Mouse (Mus musculus): Measurements from ENCODE around the gene Sox5.

The Sox5 gene

DNA sequence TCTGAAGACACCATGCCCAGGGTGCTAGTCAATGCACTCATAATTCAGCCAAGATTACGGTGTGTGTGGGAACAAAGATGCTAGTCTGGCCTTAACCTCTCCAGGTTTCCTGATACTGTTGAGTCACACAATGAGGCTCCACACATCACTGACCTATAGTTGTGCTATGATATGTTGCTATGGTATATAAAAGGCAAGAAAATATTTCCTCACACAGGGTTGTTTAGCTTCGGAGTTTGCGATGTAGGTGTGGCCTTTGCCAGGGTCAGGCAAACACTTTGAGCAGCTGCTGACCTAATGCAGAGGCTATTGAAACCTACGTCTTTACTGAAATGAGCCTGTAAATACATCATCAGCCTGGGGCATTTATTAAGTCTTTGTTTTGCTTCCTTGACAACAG, 833.7 kb downstream of the Sox5 start:
- no peak for DNase-seq (ENCODE audit: low spot score in 2 of 2)

DNA sequence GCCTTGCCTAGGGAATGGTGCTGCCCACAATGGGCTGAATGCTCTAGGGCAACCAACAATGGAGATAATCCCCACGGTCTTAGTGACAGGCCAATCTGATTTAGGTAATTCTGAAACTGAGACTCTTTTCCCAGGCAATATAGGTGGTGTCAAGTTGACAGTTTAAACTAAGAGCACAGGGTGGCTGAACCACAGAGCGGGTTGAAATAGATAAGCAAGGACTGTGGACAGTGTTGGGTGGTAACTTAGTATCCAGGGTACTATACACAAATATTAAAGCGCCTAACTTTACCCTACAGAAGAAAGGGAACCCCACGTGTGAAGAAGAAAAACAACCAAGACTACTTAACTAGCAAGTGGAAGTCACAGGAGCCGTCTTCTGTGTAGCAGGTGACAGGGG, 838.7 kb downstream of the Sox5 start:
- no peak for DNase-seq (ENCODE audit: low spot score in 2 of 2)

- DNase-seq (ENCODE audit: low spot score in 2 of 2), result no peak
Measured at GRCm38 (mm10) chr6:143941291-143941785, 840.4 kb downstream of the Sox5 start.

- no peak for DNase-seq (ENCODE audit: low spot score in 2 of 2)
Measured at GRCm38 (mm10) chr6:143923146-143923545, 858.6 kb downstream of the Sox5 start.

DNA sequence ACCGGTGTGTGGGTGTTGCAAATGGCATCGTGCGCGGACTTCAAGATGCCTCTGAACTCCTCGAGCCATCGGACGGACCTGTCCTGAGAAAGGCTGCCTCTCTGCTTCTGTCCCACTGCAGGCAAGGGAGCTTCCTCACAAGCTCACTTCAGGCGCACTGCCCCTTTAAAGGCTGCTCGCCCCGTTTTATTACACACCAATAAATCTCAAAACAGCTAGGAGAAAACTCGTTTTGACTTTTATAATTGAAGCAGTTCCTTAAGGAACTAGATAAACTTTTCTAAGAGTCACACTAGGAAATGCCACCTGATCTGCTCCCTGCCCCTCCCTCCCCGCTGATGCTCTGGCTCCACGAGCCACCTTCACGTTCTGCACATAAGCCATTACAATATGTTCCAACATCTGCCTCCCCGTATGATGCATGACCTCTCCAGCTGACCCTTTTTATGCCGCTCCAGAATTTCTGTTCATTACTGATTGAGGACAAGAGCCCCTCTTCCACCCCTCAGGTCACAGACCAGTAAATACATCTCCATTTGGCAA, 863.3 kb downstream of the Sox5 start:
- DNase-seq (ENCODE audit: low spot score in 2 of 2), result no peak

- DNase-seq (ENCODE audit: low spot score in 2 of 2), result no peak
Measured at GRCm38 (mm10) chr6:143916152-143916735, 865.5 kb downstream of the Sox5 start.

DNA sequence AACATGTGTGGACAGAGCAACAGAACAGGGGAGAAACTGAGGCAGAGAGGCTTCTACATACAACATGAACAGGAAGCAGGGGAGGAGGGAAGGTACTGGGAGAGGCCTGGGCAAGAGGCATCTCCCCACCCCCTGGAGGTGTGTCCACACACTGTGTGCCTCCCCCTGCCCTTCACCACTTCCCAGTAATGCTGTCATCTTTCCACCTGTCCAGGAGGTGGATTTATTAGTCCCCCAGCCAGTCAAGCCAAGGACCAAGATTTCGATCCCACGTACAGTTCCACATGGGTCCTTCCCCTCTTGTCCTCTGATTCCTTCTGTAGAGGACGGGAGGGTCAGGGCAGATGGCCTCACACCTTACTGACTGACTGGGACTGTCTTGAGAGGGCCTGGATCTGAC, 866.1 kb downstream of the Sox5 start:
- no peak for DNase-seq (ENCODE audit: low spot score in 2 of 2)

GRCm38 (mm10) chr6:143912316-143912715, 869.5 kb downstream of the Sox5 start:
- no peak for DNase-seq (ENCODE audit: low spot score in 2 of 2)

- no peak for DNase-seq (ENCODE audit: low spot score in 2 of 2)
Measured at GRCm38 (mm10) chr6:143904693-143905031, 877.1 kb downstream of the Sox5 start.

DNA sequence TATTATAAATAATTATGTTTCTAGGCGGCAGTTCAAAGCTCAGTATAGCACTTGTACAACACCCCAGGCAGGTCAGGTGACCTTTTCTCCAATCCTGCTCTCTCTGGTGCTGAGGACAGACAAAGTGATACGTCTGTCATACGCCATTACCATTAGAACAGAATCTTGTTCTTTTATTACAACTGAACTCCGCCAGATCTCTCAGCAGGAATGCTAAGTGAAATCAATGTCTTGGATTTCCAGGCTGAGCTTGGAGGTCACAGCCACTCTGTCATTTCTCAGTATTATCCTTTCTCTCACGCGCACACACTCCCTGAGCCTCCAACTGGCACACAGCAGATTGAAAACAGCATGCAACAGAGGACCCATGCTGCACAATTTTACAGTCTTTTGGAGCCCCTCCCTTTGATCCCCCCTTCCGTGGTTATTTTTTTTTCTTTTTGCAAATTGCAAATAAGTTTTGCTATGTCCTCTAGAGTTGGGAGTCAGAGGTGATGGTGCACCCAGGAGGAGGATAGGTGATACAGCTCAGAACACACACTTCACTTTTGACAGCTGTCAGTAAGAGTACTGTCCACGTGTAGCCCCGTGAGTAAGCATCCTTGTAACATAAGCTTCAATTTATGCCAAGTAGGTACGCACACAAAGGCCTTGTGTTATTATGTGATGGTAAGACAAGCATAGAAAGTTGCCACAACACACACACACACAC, 877.6 kb downstream of the Sox5 start:
- DNase-seq (ENCODE audit: low spot score in 2 of 2), result no peak

GRCm38 (mm10) chr6:143900871-143901270, 880.9 kb downstream of the Sox5 start:
- no peak for DNase-seq (ENCODE audit: low spot score in 2 of 2)

- DNase-seq (ENCODE audit: low spot score in 2 of 2), result no peak
Measured at GRCm38 (mm10) chr6:143895092-143895491, 886.7 kb downstream of the Sox5 start.

DNA sequence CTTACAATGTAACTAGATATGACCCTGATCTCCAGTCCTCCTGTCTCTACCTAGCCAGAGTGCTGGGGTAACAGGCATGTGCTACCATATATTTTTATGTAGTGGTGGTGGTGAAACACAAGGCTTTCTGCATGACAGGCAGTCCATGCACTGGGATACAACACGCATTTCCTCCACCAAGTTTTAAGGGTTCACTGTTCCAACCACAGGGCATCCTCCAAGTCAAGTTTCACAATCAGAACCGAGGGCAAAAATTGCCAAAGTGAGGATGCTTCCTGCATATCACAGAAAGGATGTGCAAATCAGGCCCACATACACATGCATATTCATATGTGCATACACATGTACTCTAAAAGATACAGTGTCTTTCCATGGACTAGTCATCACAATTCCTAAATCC, 888.9 kb downstream of the Sox5 start:
- no peak for DNase-seq (ENCODE audit: low spot score in 2 of 2)

DNA sequence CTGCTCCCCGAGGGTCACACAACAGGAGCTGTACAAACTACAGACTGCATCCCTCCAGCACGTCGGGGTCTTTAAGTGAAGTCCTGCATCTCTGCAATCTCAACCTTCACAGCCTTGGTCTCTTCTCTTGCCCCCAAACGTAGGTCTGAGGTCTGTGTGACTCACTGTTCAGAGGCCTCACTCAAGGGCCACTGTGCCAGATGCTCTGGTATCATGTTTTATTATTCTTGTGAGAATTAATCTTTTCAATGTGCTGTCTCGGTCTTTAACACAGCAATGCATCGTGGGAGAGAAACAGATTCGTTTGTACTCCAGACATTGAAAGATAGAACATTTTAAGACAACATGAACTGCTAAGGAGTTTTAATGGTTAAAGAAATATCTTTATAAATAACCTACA, 893.2 kb downstream of the Sox5 start:
- DNase-seq (ENCODE audit: low spot score in 2 of 2), result no peak

DNA sequence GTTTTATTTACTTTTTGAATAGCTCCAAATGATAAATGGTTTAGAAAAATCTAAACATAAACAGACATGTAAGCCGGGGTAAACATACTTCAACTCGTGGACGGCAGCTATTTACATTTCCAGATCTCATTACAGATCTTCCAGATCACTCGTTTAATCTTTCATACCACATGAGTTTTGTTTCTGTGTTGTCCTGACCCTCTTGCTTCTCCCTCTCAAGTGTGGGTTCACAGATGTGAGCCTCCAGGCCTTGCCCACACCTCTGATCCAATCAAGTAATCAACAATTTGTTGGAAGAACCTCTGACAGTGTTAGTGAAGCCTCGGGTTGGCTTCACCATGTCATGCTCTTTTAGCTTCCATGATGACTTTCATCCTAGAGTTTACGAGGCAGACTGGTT, 903.3 kb downstream of the Sox5 start:
- DNase-seq (ENCODE audit: low spot score in 2 of 2), result no peak

GRCm38 (mm10) chr6:143868790-143869189, 913.0 kb downstream of the Sox5 start:
- no peak for DNase-seq (ENCODE audit: low spot score in 2 of 2)

DNA sequence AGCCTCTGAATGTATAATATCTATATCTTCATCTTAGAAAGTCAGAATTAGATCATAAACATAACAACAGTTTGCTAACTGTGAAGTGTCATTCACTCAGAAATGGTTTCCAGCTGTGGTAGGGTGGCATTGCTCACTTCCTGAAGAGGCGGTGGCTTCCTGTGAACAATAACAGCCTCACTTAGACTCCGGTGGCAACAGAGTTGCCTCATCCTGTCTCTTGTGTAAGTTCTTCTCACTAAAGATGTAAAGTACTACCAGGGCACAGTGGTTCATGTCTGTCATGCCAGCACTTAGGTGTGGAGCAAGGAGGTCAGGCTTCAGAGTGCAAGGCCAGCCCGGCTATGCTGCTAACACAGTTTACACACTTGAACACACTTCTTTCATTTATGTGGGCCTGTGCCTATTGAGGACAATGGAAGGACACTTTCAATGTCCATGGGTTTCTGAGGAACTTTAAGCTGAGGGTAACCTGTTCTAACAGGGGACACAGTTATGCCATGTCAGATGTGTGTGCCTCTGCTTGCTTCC, 913.6 kb downstream of the Sox5 start:
- no peak for DNase-seq (ENCODE audit: low spot score in 2 of 2)

DNA sequence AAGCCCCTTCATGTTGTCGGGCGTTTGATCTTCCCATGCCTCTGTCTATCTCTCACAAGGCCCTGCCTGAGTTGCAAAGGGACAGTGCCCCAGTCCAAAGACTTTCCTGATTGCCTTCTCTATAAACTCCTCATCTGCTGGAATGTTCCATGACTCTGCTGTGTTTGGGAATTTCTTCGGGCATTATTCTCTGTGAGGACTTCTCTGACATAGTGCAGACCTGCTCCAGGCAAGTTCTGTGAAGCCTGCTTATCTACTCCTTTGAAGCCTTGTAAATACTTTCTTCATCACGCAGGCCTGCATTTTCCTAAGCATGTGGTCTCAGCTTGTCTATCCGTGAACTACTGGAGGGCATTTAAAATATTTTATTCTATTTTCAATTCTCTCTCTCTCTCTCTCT, 914.7 kb downstream of the Sox5 start:
- no peak for DNase-seq (ENCODE audit: low spot score in 2 of 2)

GRCm38 (mm10) chr6:143866566-143866965, 915.2 kb downstream of the Sox5 start:
- no peak for DNase-seq (ENCODE audit: low spot score in 2 of 2)

GRCm38 (mm10) chr6:143862611-143863110, 919.1 kb downstream of the Sox5 start:
- DNase-seq (ENCODE audit: low spot score in 2 of 2), result no peak

DNA sequence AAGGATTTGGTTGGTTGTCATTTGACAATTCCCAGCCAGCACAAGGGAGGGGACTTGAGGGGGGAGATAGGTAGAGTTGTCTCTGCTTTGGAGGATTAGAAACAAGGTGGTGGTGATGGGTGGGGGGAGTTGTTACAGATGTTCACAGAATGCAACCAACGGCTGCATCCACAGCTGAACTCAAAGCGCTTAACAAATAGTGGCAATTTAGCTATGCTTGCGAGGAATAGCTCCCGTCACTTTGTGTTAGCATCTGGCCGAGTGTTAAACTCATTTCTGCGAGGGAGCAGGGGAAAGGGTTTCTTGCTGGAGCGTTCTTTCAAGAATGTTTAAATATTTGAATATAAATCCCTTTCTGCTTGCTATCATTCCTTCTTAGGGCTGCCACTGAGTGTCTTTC, 921.7 kb downstream of the Sox5 start:
- no peak for DNase-seq (ENCODE audit: low spot score in 2 of 2)

DNA sequence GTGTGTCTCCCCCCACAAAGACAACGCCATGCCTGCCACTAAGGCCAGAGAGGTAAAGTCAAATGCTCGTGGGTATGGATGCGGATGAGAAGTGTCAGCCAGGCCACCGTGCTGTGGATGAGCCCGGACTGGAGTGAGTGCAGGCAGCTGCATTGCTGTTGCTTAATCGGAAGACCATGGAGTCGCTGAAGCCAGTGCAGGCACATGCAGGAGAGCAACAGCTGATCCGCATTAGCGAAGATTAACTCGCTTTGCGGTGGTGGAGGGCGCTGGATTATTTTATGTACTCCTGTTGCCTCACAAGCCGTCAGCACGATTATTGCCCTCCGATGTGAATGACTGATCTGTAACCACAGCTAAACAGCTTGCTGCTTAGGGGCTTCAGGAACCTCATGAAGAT, 922.2 kb downstream of the Sox5 start:
- DNase-seq (ENCODE audit: low spot score in 2 of 2), result no peak

GRCm38 (mm10) chr6:143858551-143858950, 923.2 kb downstream of the Sox5 start:
- no peak for DNase-seq (ENCODE audit: low spot score in 2 of 2)

Data from left cerebral cortex, adult 9 months (tissue).